Mouse (Mus musculus): Measurements from ENCODE around the gene Ccdc78. TPM values are rescaled to one million over a fixed set of nuclear protein-coding genes. Genes with fewer than 3 reads are reported as not detected.

Gene Ccdc78
- polyA plus RNA-seq, 1 experiment: not detected

DNA sequence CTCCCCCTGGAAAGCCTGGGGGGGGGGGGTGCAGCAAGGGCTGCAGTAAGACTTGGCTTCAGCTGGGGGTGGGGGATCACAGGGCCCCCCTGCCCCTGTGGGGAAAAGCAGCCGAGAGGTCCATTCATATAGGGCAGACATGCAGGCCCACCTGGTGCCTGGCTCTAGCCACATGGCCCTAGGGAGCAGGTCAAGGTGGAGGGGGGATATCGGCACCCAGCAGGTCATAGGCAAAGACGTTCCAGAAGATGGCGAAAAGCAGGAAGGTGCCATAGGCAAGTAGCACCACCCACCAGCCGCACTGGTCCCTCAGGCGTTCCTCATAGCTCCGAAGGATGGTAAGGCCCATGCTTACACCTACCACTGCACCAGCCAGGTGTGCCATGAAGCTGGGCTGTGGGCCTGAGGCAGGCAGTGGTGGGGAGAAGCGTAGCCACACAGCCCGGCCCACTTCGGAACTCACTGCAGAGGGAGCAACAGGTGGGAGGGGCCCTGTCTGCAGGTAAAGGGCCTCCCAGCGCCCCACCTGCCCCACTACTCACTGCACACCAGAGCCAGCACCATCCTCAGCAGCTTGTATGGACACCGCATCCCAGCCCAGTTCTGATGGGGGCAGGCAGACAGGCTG lies 48.3 kb downstream of the Ccdc78 start:
- no peak for TF ChIP-seq GATA1 (IDR thresholded peaks at IDR 0.05; ENCODE audit: low read length)

DNA sequence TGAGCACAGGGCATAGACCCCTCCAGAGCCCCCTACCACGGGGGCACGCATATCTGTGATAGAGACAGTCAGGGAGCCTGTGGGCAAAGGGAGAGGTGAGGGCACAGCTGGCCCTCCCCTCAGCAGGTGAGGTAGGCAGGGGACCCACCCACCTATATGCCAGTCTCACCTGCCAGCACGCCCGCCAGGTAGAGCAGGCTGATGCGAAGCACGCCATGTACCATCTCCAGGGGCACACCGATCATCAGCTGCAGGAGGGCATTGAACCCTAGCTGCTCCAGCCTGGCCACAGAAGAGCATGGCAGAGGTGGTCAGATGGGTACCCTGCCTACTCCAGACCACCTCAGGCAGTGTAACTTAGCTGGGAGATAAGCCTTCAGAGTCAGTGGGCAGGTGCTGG lies 48.9 kb downstream of the Ccdc78 start:
- no peak for TF ChIP-seq GATA1 (IDR thresholded peaks at IDR 0.05; ENCODE audit: low read length)

DNA sequence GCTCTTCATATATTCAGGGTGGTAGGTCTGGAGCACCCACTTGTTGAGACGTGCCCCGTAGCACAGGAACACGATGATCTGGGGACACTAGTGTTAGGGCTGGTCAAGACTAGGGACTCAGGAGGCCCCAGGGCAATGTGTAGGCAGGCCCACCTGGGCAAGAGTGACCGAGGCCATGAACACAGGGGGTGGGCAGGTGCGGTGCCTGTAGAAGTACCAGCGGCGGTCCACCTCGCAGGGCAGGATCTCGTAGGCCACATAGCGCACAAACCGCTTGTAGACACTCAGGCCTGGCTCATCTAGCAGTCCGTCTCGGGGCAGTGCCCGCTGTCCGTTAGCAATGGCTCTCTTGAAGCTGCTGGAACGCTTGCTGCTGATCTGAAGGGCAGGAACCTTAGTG lies 49.4 kb downstream of the Ccdc78 start:
- no peak for TF ChIP-seq GATA1 (IDR thresholded peaks at IDR 0.05; ENCODE audit: low read length)

DNA sequence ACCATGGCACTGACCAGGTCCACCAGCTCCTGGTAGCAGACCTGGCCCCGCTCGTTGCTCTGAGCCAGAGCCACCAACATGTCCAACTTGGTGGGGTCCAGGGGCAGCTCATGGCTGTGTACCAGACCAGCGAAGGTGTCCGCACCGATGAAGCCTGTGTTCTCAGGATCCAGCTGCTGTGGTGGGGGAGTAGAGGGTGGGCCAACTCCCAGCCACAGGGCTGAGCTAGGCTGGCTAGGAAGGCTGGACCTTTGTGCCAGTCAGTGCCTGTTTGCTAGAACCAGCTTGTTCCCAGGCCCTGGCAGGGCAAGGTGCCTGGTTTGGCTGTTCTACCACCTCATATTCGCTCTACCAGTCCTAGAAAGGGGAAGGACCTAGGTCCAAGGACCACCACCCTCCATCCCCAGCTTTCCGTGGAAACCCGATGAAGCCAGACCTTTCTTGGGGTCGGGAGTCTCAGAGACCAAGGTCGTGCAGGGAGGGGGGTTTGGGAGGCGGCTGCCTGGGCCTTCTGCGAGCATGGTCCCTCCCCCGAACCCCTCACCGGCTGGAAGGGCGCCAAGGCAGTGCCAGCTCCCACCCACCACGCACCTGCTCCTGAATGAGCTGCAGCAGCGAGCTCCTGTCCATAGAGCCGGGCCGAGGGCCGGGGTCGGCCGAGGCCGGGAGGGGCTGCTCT lies 50.2 kb downstream of the Ccdc78 start:
- TF ChIP-seq GATA1 (IDR thresholded peaks at IDR 0.05; ENCODE audit: low read length): no peak

DNA sequence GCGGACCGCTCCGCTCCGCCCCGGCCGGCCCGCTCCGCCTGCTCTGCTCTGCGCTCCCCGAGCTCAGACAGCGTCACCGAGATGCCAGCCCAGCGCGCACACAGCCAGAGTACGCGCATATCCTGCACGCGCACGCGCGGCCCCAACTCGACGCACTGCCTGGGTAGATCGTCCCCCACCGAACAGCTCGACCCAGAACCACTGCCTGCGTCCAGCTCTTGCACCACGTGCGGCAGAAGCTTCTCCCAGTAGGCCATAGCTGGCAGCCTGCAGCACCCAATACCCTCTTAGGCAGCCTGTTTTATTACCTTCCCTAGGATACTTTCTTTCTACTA lies 50.7 kb downstream of the Ccdc78 start, which contains the start of gene Rhbdl1:
Rhbdl1 (minus strand) TSS at position 220 of the 335 bp plus-strand sequence.
- TF ChIP-seq GATA1 (IDR thresholded peaks at IDR 0.05; ENCODE audit: low read length): no peak

DNA sequence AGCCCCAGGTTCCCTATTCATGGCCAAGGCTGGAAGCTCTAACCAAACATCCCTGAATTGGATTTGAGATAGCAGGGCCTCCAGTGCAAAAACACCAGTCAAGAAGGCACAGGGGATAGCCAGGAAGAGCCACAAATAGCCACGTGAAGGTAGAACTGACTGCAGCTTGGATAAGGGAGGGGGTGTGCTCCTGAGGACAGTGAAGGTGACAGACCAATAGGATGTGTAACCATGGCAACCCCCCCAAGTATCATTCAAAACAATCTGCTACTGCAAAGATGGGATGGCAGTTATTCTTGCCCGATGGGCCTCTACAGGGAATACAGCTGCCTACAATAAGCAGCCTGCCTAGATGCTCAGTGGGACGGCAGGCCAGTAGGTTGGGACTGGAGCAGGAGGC lies 51.2 kb downstream of the Ccdc78 start:
- no peak for TF ChIP-seq GATA1 (IDR thresholded peaks at IDR 0.05; ENCODE audit: low read length)

DNA sequence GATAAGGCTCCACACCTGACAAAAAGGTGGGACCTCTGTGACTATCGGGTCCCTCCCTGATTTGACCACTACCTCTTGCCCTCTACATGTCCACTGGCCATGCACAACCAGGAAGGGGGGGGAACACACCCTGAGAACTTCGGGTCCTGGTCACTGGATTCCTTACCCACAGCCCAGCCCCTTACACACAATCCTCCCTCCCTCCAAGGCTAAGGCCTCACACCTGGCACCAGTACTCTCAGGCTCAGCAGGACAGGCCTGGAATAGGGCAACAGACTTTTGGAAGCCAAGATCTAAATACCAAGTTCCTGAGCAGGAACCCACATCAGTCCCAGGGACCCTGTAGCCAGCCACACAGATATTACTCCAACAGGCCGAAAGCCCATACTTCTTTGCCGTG lies 52.5 kb downstream of the Ccdc78 start:
- no peak for TF ChIP-seq GATA1 (IDR thresholded peaks at IDR 0.05; ENCODE audit: low read length)

DNA sequence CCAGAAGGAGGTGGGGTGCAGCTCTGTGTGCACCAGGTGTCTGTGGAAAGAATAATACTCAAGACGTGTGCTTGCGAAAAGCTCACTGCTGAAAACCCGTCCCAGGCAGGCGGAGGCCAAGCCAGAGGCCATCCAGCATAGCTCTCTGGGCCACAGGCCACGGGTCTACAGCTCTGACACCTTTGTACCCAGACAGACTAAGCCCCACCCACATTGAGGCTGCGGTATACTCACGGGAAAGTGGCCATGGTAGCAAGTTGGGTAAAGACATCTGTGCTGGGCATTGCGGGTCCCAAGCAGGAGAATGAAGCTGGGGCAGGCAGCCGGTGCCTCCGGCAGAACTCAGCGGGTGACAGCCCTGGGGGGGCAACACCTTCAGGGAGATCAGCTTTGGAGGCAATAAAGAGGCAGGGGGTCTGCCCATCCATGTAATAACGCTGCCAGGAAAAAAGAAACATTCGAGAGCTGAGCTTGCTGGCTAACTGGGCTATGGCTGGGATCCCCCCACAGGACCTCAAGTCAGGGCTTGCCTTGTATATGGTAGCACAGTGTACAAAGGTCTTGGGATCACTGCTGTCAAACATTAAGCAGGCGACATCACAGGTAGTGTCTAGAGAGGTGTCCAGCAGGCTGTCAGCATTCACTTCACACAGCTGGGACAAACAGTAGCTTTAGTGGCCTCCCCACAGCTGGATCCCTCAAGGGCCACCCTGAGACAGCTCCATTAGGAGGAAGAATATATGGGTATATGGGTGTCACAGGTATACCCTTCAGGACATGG lies 53.3 kb downstream of the Ccdc78 start:
- no peak for TF ChIP-seq GATA1 (IDR thresholded peaks at IDR 0.05; ENCODE audit: low read length)

Other genes starting within 250 kb of the Ccdc78 start
- not detected in 2 replicates for gene Sox8, start 215.9 kb upstream of the Ccdc78 start, polyA plus RNA-seq (2012)
- 16.3 and 16.6 TPM in 2 replicates for gene Lmf1, start 207.5 kb upstream of the Ccdc78 start, polyA plus RNA-seq (2012)
- not detected in 2 replicates for gene Gng13, start 69.4 kb upstream of the Ccdc78 start, polyA plus RNA-seq (2012)
- 75.4 and 82.7 TPM in 2 replicates for gene Chtf18, start 59.2 kb upstream of the Ccdc78 start, polyA plus RNA-seq (2012)
- gene Rpusd1, start 58.9 kb upstream of the Ccdc78 start, polyA plus RNA-seq (2012): 41.1 and 46.1 TPM in 2 replicates
- gene Mslnl, start 50.5 kb upstream of the Ccdc78 start, polyA plus RNA-seq (2012): not detected in 2 replicates
- gene Msln, start 32.2 kb upstream of the Ccdc78 start, polyA plus RNA-seq (2012): not detected in 2 replicates
- gene Narfl, start 12.8 kb upstream of the Ccdc78 start, polyA plus RNA-seq (2012): 17.0 and 20.0 TPM in 2 replicates
- gene Haghl, start 907 bp upstream of the Ccdc78 start, polyA plus RNA-seq (2012): 31.3 and 32.7 TPM in 2 replicates
- gene Fam173a, start 6.3 kb downstream of the Ccdc78 start, polyA plus RNA-seq (2012): 28.7 and 30.6 TPM in 2 replicates
- not detected in 2 replicates for gene AC134908.4, start 9.1 kb downstream of the Ccdc78 start, polyA plus RNA-seq (2012)
- 182 and 238 TPM in 2 replicates for gene Metrn, start 10.6 kb downstream of the Ccdc78 start, polyA plus RNA-seq (2012)
- gene Fbxl16, start 22.5 kb downstream of the Ccdc78 start, polyA plus RNA-seq (2012): not detected in 2 replicates
- 4.2 and 10.5 TPM in 2 replicates for gene Wdr24, start 37.0 kb downstream of the Ccdc78 start, polyA plus RNA-seq (2012)
- 0.11 TPM in 2 replicates for gene Jmjd8, start 42.3 kb downstream of the Ccdc78 start, polyA plus RNA-seq (2012)
- 90.4 and 95.1 TPM in 2 replicates for gene Stub1, start 46.8 kb downstream of the Ccdc78 start, polyA plus RNA-seq (2012)
- 1.9 and 2.4 TPM in 2 replicates for gene Rhbdl1, start 50.7 kb downstream of the Ccdc78 start, polyA plus RNA-seq (2012)
- gene Gm20683, start 55.2 kb downstream of the Ccdc78 start, polyA plus RNA-seq (2012): 10.1 and 12.3 TPM in 2 replicates
- 207 and 251 TPM in 2 replicates for gene Rhot2, start 58.3 kb downstream of the Ccdc78 start, polyA plus RNA-seq (2012)
- gene Wdr90, start 74.9 kb downstream of the Ccdc78 start, polyA plus RNA-seq (2012): 6.9 and 14.5 TPM in 2 replicates
- 175 and 225 TPM in 2 replicates for gene Mcrip2, start 82.2 kb downstream of the Ccdc78 start, polyA plus RNA-seq (2012)
- 67.3 and 82.1 TPM in 2 replicates for gene Mettl26, start 88.5 kb downstream of the Ccdc78 start, polyA plus RNA-seq (2012)
- 1.6 and 1.9 TPM in 2 replicates for gene Wfikkn1, start 94.3 kb downstream of the Ccdc78 start, polyA plus RNA-seq (2012)
- 12.9 and 13.4 TPM in 2 replicates for gene Rab40c, start 133.1 kb downstream of the Ccdc78 start, polyA plus RNA-seq (2012)
- gene Pigq, start 158.4 kb downstream of the Ccdc78 start, polyA plus RNA-seq (2012): 89.1 and 149 TPM in 2 replicates
- 0.31 and 0.85 TPM in 2 replicates for gene Nhlrc4, start 158.4 kb downstream of the Ccdc78 start, polyA plus RNA-seq (2012)
- gene A930017K11Rik, start 166.0 kb downstream of the Ccdc78 start, polyA plus RNA-seq (2012): 0.12 and 0.15 TPM in 2 replicates
- 46.6 and 49.5 TPM in 2 replicates for gene Capn15, start 199.2 kb downstream of the Ccdc78 start, polyA plus RNA-seq (2012)

Data from G1E-ER4 (cell line).